Mouse (Mus musculus) hindbrain, embryonic 12.5 days (tissue): ENCODE measurements around the gene Kcnj15. TPM values are rescaled to one million over a fixed set of nuclear protein-coding genes. Genes with fewer than 3 reads are reported as not detected.

Experiments
- ATAC-seq: fragments of 200-750 bp; cut with Nextera tagmentation; 2 replicates; pipeline ENCODE4 v1.8.0; 2017; ENCODE audit warnings: moderate TSS enrichment; ENCODE audit not compliant: low FRiP score
- H3K27ac ChIP-seq: fragments of 300-500 bp; sonication (generic); 2 replicates; pipeline ENCODE4 v1.5.1; 2016; ENCODE audit warnings: mild to moderate bottlenecking
- H3K27me3 ChIP-seq: fragments of 300-500 bp; sonication (generic); 2 replicates; pipeline ENCODE4 v1.6.1; 2016; ENCODE audit warnings: mild to moderate bottlenecking
- H3K36me3 ChIP-seq: fragments of 300-500 bp; sonication (generic); 2 replicates; pipeline ENCODE4 v1.6.1; 2016; ENCODE audit warnings: mild to moderate bottlenecking
- H3K4me1 ChIP-seq: fragments of 300-500 bp; sonication (generic); 2 replicates; pipeline ENCODE4 v1.6.1; 2016
- H3K4me2 ChIP-seq: fragments of 300-500 bp; sonication (generic); replicated peaks from 2 replicates; pipeline ENCODE4 v1.6.1; 2016; ENCODE audit warnings: mild to moderate bottlenecking
- H3K4me3 ChIP-seq: fragments of 300-500 bp; sonication (generic); 2 replicates; pipeline ENCODE4 v1.5.1; 2016; ENCODE audit warnings: mild to moderate bottlenecking
- H3K9ac ChIP-seq: fragments of 300-500 bp; sonication (generic); 2 replicates; pipeline ENCODE4 v1.6.1; 2016; ENCODE audit warnings: mild to moderate bottlenecking, moderate library complexity
- H3K9me3 ChIP-seq: fragments of 300-500 bp; sonication (generic); replicated peaks from 2 replicates; pipeline ENCODE4 v1.6.1; 2016; ENCODE audit warnings: mild to moderate bottlenecking
- WGBS: fragments of 180-500 bp; shearing (Covaris S2); methylation state at CpG from one replicate; pipeline ENCODE4 v1.1.7; 2016; 5-methylcytosine and 5-hydroxymethylcytosine counted together
- polyA plus RNA-seq: library from polyadenylated mRNA; unstranded; fragments of >200 nt; fragmentation: Nextera tagmentation; extraction: Ambion mirVana; gene quantifications from 2 replicates; pipeline ENCODE4 v1.2.1, GENCODE M21; 2016

Kcnj15 gene
- polyA plus RNA-seq, 1 experiment from 2014 or later = 0.27 TPM

DNA sequence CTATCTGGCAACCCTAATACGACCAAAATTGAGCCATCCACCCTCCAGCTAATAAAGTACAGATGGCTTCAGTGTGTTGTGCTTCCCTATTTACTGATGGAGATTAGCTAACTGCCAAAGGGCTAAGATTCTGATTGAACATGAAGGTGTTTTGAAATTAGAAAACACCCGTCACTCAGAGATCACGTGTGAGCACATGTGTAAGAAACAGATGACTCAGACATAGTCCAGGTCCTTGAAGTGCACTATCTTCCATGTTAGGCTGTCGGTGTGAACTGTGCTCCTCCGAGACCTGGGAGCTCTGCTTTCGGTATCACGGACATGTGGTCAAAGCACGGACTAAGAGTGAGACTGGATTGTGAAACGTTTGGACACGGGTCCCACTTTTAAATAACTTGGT lies 26.0 kb downstream of the Kcnj15 start:
- Histone ChIP-seq H3K27ac (no peak overlapping the region), H3K9ac (no peak overlapping the region), H3K36me3 (no peaks in the 10 kb centered on the region), H3K9me3 (no peaks in the 10 kb centered on the region), H3K4me3 (no peak overlapping the region), H3K4me1 (no peaks in the 10 kb centered on the region), H3K4me2 (no peak overlapping the region), H3K27me3 (0 out of 2 replicates have a peak, but pooled peaks cover 2% of the 10 kb centered on the region)
- 90% methylated on average over 10 of the region's 10 CpGs for WGBS
- ATAC-seq = no peak

DNA sequence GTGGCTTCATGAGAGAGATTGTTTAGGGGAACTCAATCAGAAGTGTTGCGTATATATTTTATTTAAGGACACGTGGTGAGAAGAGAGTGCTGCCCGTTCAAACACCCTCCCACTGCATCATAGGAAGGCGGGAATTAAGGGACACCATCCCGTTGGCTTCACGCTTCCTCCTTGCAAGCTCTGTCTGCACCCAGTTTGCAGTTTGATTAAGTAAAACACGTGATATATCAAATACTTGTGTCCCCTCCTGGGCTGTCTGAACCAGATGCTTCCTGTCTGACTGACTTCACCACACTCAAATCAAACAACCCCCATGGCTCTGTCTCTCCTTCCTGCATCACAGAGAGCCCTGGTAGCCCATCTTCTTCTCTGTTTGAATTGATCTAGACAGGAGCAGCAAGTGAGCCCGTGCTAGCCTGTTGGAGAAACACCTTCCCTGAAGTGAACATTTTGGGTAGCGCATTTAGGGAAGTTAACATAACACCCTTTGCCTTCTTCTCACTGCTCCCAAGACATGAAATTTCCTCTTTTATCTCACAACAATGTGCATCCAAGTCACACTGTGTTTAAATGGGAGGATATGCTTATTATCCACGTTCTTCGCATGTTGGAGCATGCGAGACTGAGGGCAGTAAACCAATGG lies 26.8 kb downstream of the Kcnj15 start:
- no peak overlapping the region for H3K4me3 ChIP-seq
- no peaks in the 10 kb centered on the region for H3K4me1 ChIP-seq
- no peaks in the 10 kb centered on the region for H3K9me3 ChIP-seq
- H3K4me2 ChIP-seq = no peak overlapping the region
- no peak overlapping the region for H3K9ac ChIP-seq
- no peak for ATAC-seq
- WGBS = 87% methylated on average over 12 of the region's 12 CpGs
- H3K27me3 ChIP-seq = 0 out of 2 replicates have a peak, but pooled peaks cover 2% of the 10 kb centered on the region
- no peaks in the 10 kb centered on the region for H3K36me3 ChIP-seq
- no peak overlapping the region for H3K27ac ChIP-seq

DNA sequence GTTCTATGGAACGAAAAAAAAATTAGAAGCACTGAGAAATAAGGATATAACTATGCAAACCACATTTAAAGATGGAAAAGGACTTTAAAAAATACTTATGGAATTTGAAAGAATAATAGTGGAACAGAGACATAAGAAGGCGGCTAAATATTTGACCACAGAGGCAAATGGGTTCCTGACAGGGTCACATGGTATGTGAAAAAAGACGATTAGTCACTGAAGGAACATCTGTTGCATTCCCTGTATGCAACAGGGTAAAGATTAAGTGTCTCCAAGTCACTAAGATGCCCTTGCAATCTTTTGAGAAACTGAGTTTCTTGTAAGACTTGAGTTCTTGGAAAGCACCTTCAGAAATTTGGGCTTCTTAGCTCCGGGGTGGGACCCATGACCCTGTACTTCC lies 27.7 kb downstream of the Kcnj15 start:
- ATAC-seq = no peak
- no peak overlapping the region for H3K9ac ChIP-seq
- H3K27me3 ChIP-seq = 0 out of 2 replicates have a peak, but pooled peaks cover 2% of the 10 kb centered on the region
- 87% methylated on average over 4 of the region's 4 CpGs for WGBS
- H3K4me3 ChIP-seq = no peak overlapping the region
- no peaks in the 10 kb centered on the region for H3K9me3 ChIP-seq
- no peaks in the 10 kb centered on the region for H3K36me3 ChIP-seq
- no peak overlapping the region for H3K27ac ChIP-seq
- no peaks in the 10 kb centered on the region for H3K4me1 ChIP-seq
- no peak overlapping the region for H3K4me2 ChIP-seq

DNA sequence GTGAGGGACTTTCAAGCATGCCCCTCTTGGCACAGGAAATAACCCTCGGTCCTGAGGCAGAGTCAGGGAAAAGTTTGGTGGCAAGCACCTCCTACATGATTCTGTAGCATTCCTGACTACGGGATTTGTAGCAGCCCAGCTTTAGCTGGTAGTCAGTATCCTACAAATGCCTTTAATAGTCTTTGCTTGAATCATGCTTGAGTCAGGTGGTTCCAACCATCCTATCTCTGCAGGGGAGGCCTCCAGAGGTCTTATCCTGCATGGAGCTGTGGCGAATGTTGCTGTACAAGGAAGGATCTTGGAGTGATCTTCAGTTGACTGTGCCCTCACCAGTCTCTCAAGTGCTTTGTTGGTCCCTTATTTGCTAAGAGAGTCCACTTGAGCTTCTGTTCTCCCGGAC lies 28.4 kb downstream of the Kcnj15 start:
- no peaks in the 10 kb centered on the region for H3K36me3 ChIP-seq
- no peaks in the 10 kb centered on the region for H3K4me1 ChIP-seq
- H3K27me3 ChIP-seq = 0 out of 2 replicates have a peak, but pooled peaks cover 2% of the 10 kb centered on the region
- H3K9ac ChIP-seq = no peak overlapping the region
- H3K4me3 ChIP-seq = no peak overlapping the region
- no peak overlapping the region for H3K4me2 ChIP-seq
- no peak for ATAC-seq
- 87% methylated on average over 4 of the region's 4 CpGs for WGBS
- no peak overlapping the region for H3K27ac ChIP-seq
- no peaks in the 10 kb centered on the region for H3K9me3 ChIP-seq

DNA sequence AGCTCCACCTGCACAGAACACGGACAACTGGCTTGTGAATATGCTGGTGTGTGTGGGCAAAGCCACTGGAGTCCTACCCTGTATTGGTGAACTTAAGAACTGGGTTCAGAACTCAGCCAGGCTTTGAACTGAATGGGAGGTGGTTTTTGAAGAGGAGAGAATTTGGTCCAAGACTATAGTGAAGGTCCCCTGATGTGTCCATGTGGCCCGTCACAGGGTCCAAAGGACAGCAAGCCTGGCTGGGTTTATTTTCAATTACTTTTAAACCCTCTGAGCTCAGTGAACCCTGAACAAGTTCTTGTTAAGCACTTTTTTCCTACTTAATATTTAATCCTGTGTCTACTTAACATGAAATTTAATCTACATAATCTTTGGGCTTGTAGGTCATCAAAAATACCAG lies 30.3 kb downstream of the Kcnj15 start:
- no peak for ATAC-seq
- no peaks in the 10 kb centered on the region for H3K9me3 ChIP-seq
- no peak overlapping the region for H3K4me3 ChIP-seq
- WGBS = 77% methylated on average over 2 of the region's 2 CpGs
- no peaks in the 10 kb centered on the region for H3K36me3 ChIP-seq
- H3K4me1 ChIP-seq = no peaks in the 10 kb centered on the region
- no peak overlapping the region for H3K27ac ChIP-seq
- H3K27me3 ChIP-seq = 0 out of 2 replicates have a peak, but pooled peaks cover 5% of the 10 kb centered on the region
- H3K9ac ChIP-seq = no peak overlapping the region
- no peak overlapping the region for H3K4me2 ChIP-seq

DNA sequence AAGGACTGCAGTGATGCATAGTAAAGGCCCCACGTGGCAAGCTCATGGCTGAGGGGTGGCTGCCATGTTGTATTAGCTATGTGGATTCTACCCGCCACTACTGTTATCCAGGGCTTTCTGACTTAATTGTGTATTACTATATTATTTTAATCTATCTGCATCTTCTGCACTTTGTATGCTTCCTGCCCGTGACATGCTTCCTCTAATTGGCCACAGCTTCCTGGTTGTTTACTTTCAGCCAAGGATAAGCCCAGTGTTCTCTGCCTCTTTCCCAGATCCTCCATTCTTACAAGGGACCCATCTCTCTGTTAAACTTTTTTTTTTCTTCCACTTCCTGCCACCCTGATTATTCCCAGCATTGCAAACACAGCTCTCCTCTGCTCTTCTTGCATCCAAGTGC lies 32.0 kb downstream of the Kcnj15 start:
- Histone ChIP-seq H3K27me3 (0 out of 2 replicates have a peak, but pooled peaks cover 4% of the 10 kb centered on the region), H3K9ac (no peak overlapping the region), H3K36me3 (no peaks in the 10 kb centered on the region), H3K27ac (no peak overlapping the region), H3K4me3 (no peak overlapping the region), H3K9me3 (no peaks in the 10 kb centered on the region), H3K4me1 (no peaks in the 10 kb centered on the region), H3K4me2 (no peak overlapping the region)
- WGBS = 84% methylated on average over 3 of the region's 3 CpGs
- no peak for ATAC-seq

DNA sequence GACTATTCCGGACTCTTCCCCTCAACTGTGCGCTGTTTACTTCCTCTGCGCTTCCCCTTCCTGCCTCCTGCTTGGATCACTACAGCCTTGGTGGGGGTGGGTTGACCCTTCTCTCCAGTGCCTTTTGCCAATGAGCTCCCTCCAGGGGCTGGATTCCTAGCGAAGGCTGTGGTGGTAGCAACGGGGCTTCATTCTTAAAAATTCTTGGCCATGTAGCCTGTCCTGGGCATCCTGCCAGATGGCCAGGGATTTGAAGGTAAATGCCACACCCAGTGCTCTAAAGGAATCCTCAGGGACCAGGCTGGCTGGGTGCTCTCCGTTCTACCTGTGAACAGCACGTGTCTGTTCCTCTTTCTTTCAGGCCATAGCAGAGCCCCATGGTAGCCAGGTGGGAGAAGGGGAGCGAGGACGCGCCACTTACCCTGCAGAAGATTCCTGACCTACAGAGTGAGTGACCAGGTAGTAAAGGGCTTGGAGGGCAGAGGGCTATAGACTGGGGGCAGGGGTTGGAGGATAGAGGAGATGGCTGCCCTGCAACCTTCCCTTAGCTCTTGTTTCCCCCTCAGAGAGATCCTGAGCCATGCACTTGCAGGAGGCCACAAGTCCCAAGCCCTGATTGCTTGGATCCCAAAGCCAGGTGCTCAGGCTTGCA lies 34.2 kb downstream of the Kcnj15 start:
- ATAC-seq = no peak
- 77% methylated on average over 10 of the region's 10 CpGs for WGBS
- H3K4me1 ChIP-seq = no peaks in the 10 kb centered on the region

DNA sequence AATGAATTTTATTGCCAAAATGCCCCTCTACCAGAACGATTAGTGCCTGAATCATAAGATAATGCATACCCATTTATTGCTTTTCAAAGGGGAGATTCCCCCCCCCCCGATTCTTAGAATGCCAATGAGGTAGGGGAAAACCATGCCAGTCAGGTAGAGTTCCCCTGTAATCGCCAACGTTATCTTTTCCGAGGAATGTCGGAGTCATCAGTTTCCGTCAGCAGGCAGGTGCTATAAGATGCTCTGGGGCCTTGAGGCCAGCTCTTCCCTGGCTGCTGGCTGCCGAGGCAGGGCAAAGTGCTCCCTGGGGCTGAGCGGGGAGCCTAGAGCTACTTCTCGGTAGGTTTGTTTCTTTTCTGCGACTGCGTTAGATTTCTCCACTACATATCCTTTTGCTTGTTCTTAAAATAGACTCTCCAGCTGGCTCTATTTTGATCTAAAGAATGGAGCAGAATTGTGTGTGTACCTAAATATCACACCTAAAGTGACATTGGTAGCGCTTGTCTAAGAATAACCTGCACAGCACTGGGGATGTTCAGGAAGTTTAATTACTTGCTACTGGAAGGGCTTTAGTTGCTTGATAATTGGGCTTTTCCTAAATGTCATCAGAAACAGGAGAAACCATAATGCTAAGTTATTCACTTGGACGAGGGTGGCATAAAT lies 35.6 kb downstream of the Kcnj15 start:
- 80% methylated on average over 14 of the region's 14 CpGs for WGBS

More for the DNA sequence above, 34.2 kb downstream of the Kcnj15 start:
- H3K36me3 ChIP-seq = no peaks in the 10 kb centered on the region
- H3K9me3 ChIP-seq = no peaks in the 10 kb centered on the region
- 0 out of 2 replicates have a peak, but pooled peaks cover 3% of the 10 kb centered on the region for H3K27me3 ChIP-seq
- no peak overlapping the region for H3K4me2 ChIP-seq
- no peak overlapping the region for H3K27ac ChIP-seq
- H3K4me3 ChIP-seq = no peak overlapping the region
- no peak overlapping the region for H3K9ac ChIP-seq

DNA sequence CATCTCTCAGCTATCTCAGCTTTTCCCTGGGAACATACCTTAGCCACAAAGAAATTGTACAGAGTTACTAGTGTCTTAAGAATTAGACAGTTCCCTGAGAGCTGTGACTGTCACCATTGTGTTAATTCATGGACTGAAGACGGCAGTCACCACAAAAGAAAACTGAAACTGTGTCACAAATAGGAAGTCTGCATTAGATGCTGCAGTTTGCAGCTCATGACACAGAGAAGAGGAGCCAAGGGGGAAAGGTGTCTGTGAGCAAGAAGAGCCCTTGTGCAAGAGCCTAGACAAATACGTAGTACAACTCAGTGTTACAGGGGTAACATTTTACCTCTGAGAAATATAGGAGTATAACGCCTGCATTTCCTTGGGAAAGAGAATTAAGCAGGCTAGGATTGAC lies 40.3 kb downstream of the Kcnj15 start:
- Histone ChIP-seq H3K4me3 (no peak overlapping the region), H3K27me3 (no peaks in the 10 kb centered on the region), H3K9me3 (0 out of 2 replicates have a peak, but pooled peaks cover 2% of the 10 kb centered on the region), H3K4me2 (no peak overlapping the region), H3K27ac (no peak overlapping the region), H3K36me3 (no peaks in the 10 kb centered on the region), H3K9ac (no peak overlapping the region), H3K4me1 (no peaks in the 10 kb centered on the region)
- WGBS = 69% methylated on average over 3 of the region's 3 CpGs
- ATAC-seq = no peak

More for the DNA sequence above, 35.6 kb downstream of the Kcnj15 start:
- no peak for ATAC-seq
- Histone ChIP-seq H3K4me1 (no peaks in the 10 kb centered on the region), H3K9me3 (no peaks in the 10 kb centered on the region), H3K27ac (no peak overlapping the region), H3K4me3 (no peak overlapping the region), H3K27me3 (0 out of 2 replicates have a peak, but pooled peaks cover 3% of the 10 kb centered on the region), H3K9ac (no peak overlapping the region), H3K4me2 (no peak overlapping the region), H3K36me3 (no peaks in the 10 kb centered on the region)

DNA sequence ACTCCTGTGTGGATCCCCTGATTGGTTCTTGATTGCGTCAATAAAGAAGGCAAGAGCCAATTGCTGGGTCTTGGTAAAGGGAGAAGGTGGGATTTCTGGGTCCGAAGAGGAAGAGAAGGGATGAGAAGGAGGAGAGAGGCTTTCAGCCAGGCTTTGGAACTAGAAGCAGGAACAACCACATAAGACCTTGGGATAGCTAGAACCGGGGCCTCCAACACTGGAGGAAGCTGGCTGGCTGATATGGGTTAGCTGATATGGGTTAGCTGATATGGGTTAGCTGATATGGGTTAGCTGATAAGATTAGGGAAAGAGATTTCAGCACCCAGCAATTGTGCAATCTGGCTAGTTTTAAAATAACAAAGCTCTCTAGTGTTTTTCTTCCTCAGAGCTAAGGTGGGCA lies 44.3 kb downstream of the Kcnj15 start:
- 90% methylated on average over 3 of the region's 3 CpGs for WGBS
- Histone ChIP-seq H3K9ac (no peak overlapping the region), H3K4me3 (no peak overlapping the region), H3K27ac (no peak overlapping the region), H3K4me1 (no peaks in the 10 kb centered on the region), H3K27me3 (no peaks in the 10 kb centered on the region), H3K9me3 (0 out of 2 replicates have a peak, but pooled peaks cover 4% of the 10 kb centered on the region), H3K36me3 (no peaks in the 10 kb centered on the region), H3K4me2 (no peak overlapping the region)
- ATAC-seq = no peak

DNA sequence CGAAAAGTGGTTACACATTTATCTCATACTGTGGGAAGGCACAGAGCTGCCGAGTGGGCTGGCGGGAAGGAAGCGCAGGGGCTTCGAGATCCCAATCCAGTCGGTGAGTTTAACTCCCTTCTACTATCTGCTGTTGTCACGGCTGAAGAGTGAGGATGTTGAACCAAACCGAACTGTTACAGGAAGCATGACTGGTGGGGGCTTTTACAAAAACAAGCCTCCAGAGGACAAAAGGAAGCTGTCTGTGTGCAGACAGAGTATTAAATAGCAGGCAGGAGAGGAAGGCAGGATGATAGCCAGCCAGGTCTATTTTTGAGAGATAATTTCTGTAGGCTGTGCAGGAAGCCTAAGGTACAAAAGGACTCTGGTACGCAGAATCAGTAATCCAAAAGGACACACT lies 46.3 kb downstream of the Kcnj15 start:
- Histone ChIP-seq H3K27me3 (no peaks in the 10 kb centered on the region), H3K4me2 (no peak overlapping the region), H3K4me3 (no peak overlapping the region), H3K9ac (no peak overlapping the region), H3K4me1 (no peaks in the 10 kb centered on the region), H3K36me3 (no peaks in the 10 kb centered on the region), H3K9me3 (0 out of 2 replicates have a peak, but pooled peaks cover 4% of the 10 kb centered on the region), H3K27ac (no peak overlapping the region)
- WGBS = 72% methylated on average over 9 of the region's 9 CpGs
- no peak for ATAC-seq

DNA sequence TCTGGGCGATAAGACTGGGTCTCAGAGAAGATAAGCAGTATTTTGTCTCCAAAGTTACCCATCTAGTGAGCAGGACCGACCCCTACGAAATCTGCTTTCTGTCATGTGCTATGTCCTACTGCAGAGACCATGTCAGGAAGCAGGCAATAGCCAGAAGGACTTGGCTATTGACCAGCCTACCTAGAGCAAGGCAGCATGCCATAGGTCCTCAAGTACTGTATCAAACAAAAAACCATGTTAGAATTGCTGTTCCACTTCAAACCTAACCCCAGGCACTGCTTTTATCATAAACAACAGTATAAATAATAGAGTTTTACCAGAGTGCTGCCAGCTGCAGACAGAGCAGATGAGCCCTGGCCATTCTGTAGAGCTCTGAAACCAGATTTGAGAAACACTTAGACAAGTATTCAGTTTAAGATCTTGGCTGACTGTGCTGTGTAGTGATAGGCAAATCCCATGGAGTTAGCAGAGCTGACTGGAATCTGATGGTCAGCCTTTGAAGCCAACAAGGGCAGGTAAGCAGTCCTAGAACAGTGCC lies 50.5 kb downstream of the Kcnj15 start:
- H3K9ac ChIP-seq = no peak overlapping the region

More for the DNA sequence above, 50.5 kb downstream of the Kcnj15 start:
- Histone ChIP-seq H3K9me3 (no peaks in the 10 kb centered on the region), H3K27ac (no peak overlapping the region), H3K27me3 (no peaks in the 10 kb centered on the region), H3K4me2 (no peak overlapping the region), H3K4me3 (no peak overlapping the region), H3K36me3 (no peaks in the 10 kb centered on the region), H3K4me1 (no peaks in the 10 kb centered on the region)
- WGBS = 96% methylated on average over 3 of the region's 3 CpGs
- ATAC-seq = no peak
